Mouse (Mus musculus) WW6 (cell line): ENCODE data around the gene Rasl12.

Source experiments
- DNase-seq: peaks from one replicate; pipeline ENCODE4 v3.0.0-alpha.2; 2013; ENCODE audit warnings: low read depth, low spot score

The Rasl12 gene

GRCm38 (mm10) chr9:65392638-65393364 lies 5.5 kb upstream of the Rasl12 start:
- no peak for DNase-seq

GRCm38 (mm10) chr9:65393606-65394005 lies 4.7 kb upstream of the Rasl12 start:
- DNase-seq, result no peak

GRCm38 (mm10) chr9:65394360-65394759 lies 3.9 kb upstream of the Rasl12 start:
- DNase-seq, result no peak

- no peak for DNase-seq
Observed at GRCm38 (mm10) chr9:65399934-65400333, 1.6 kb downstream of the Rasl12 start.

- no peak for DNase-seq
Observed at GRCm38 (mm10) chr9:65404331-65405183, 6.3 kb downstream of the Rasl12 start.

GRCm38 (mm10) chr9:65405184-65405449 lies 6.8 kb downstream of the Rasl12 start:
- DNase-seq, result no peak

GRCm38 (mm10) chr9:65407327-65407726 lies 9.0 kb downstream of the Rasl12 start:
- DNase-seq, result no peak

- DNase-seq, result no peak
Observed at GRCm38 (mm10) chr9:65407861-65408260, 9.6 kb downstream of the Rasl12 start.

GRCm38 (mm10) chr9:65408871-65409295 lies 10.6 kb downstream of the Rasl12 start:
- no peak for DNase-seq

GRCm38 (mm10) chr9:65410378-65410777 lies 12.1 kb downstream of the Rasl12 start:
- no peak for DNase-seq

- DNase-seq, result no peak
Observed at GRCm38 (mm10) chr9:65411326-65411725, 13.0 kb downstream of the Rasl12 start.

GRCm38 (mm10) chr9:65417738-65418137 lies 19.4 kb downstream of the Rasl12 start:
- DNase-seq, result no peak

GRCm38 (mm10) chr9:65419633-65420032 lies 21.3 kb downstream of the Rasl12 start:
- no peak for DNase-seq

GRCm38 (mm10) chr9:65422760-65423501 lies 24.6 kb downstream of the Rasl12 start, which contains the start of gene Slc51b:
Slc51b (minus strand) TSS chr9:65422955.
- DNase-seq, result no peak

- DNase-seq, result no peak
Observed at GRCm38 (mm10) chr9:65424393-65424792, 26.1 kb downstream of the Rasl12 start.

GRCm38 (mm10) chr9:65427511-65427910 lies 29.2 kb downstream of the Rasl12 start:
- DNase-seq, result no peak

GRCm38 (mm10) chr9:65428003-65428402 lies 29.7 kb downstream of the Rasl12 start:
- DNase-seq, result no peak

- no peak for DNase-seq
Observed at GRCm38 (mm10) chr9:65430401-65430800, 32.1 kb downstream of the Rasl12 start.

- no peak for DNase-seq
Observed at GRCm38 (mm10) chr9:65430921-65431320, 32.6 kb downstream of the Rasl12 start.

- DNase-seq, result peak; percentile 47
Observed at GRCm38 (mm10) chr9:65432236-65432635, 33.9 kb downstream of the Rasl12 start.

GRCm38 (mm10) chr9:65434140-65434539 lies 35.8 kb downstream of the Rasl12 start:
- peak; percentile 59 for DNase-seq

GRCm38 (mm10) chr9:65435211-65435610 lies 36.9 kb downstream of the Rasl12 start:
- DNase-seq, result no peak
